Comparison of ENCODE assay signal across 28 mouse cellular contexts in genomic region chr6:37481147-37481546, GRCm38 (mm10). TPM values are rescaled to one million over a fixed set of nuclear protein-coding genes. Genes with fewer than 3 reads are reported as not detected.
DNase-seq lines count a peak whose midpoint lies in the region; ATAC-seq and TF ChIP-seq lines count a peak whose summit lies in the region.
"Had no signal": no experiment of that assay in that cellular context is flagged by ENCODE, and none has a peak within 500 bp of the region (broad histone marks: within the 10 kb centered on the region; RNA-seq: fewer than 3 reads in every experiment).

No protein-coding gene starts in this region.

- DNase-seq in liver, adult 2 months (ENCODE audit: extremely low read depth, low read depth, low spot score): peak; percentile 87
- DNase-seq in 416B (ENCODE audit: low read depth): peak; percentile 76
- peak; percentile 36 for DNase-seq in T-cell, adult 2 months (ENCODE audit: low spot score)
- DNase-seq in hindbrain, embryonic 14.5 days (ENCODE audit: low spot score): no peak
- DNase-seq in cerebellum, adult 2 months: no peak
- DNase-seq: adrenal gland, adult 8-10 months; adrenal gland, postnatal 36 days; cerebellum, adult 8-10 months; cerebellum, postnatal 14 days; embryo, embryonic 11 days; gastrocnemius, postnatal 36 days; heart, adult 2 months had no signal

- no peak overlapping the region for H3K27ac ChIP-seq in liver, adult 2 months (replicated peaks; ENCODE audit: insufficient read depth, low read depth, low read length)
- H3K27ac ChIP-seq in liver, embryonic 12.5 days: no peak overlapping the region
- H3K27ac ChIP-seq in hindbrain, embryonic 14.5 days: no peak overlapping the region
- H3K27ac ChIP-seq in cerebellum, adult 2 months (ENCODE audit: insufficient read depth, low read length): no peak overlapping the region
- H3K27ac ChIP-seq: embryonic facial prominence, embryonic 15.5 days; forebrain, embryonic 10.5 days; heart, adult 2 months; hindbrain, embryonic 10.5 days; hindbrain, embryonic 15.5 days had no signal

- H3K79me2 ChIP-seq in liver, adult 2 months (ENCODE audit: control insufficient read depth, insufficient read depth, low read length): no peaks in the 10 kb centered on the region

- H3K4me1 ChIP-seq in liver, adult 2 months (ENCODE audit: control insufficient read depth, insufficient read depth, low read length): peaks cover 9% of the 10 kb centered on the region; the same call in 1 of the 2 replicates
- peaks cover 15% of the 10 kb centered on the region; the same call in 1 of the 2 replicates for H3K4me1 ChIP-seq in liver, embryonic 12.5 days
- no peaks in the 10 kb centered on the region for H3K4me1 ChIP-seq in hindbrain, embryonic 14.5 days (replicated peaks; ENCODE audit: control insufficient read depth, insufficient read depth, low read length)
- H3K4me1 ChIP-seq in cerebellum, adult 2 months (ENCODE audit: control insufficient read depth, insufficient read depth, low read length): no peaks in the 10 kb centered on the region
- H3K4me1 ChIP-seq: embryonic facial prominence, embryonic 15.5 days; forebrain, embryonic 10.5 days; heart, embryonic 12.5 days; hindbrain, embryonic 10.5 days; hindbrain, embryonic 15.5 days had no signal

- ATAC-seq in liver, embryonic 12.5 days: no peak
- peak; percentile 52 for ATAC-seq in megakaryocyte, adult 5-6 weeks (ENCODE audit: poor library complexity, severe bottlenecking)
- ATAC-seq in hindbrain, embryonic 14.5 days (ENCODE audit: low FRiP score): no peak
- ATAC-seq in granulocyte monocyte progenitor cell, adult 5-6 weeks (replicated peaks; ENCODE audit: poor library complexity, severe bottlenecking): no peak
- ATAC-seq: forebrain, embryonic 14.5 days; Patski had no signal

- no peak for TF ChIP-seq CTCF in liver, adult 2 months (IDR thresholded peaks at IDR 0.05; ENCODE audit: low read depth, low read length)
- no peak for TF ChIP-seq CTCF in cerebellum, adult 2 months (IDR thresholded peaks at IDR 0.05; ENCODE audit: borderline replicate concordance, insufficient read depth, low read depth, low read length)

- H3K36me3 ChIP-seq in liver, adult 2 months (ENCODE audit: control insufficient read depth, insufficient read depth, low read length): no peaks in the 10 kb centered on the region
- H3K36me3 ChIP-seq in liver, embryonic 12.5 days: no peaks in the 10 kb centered on the region
- no peaks in the 10 kb centered on the region for H3K36me3 ChIP-seq in hindbrain, embryonic 14.5 days (replicated peaks; ENCODE audit: control insufficient read depth, insufficient read depth)
- H3K36me3 ChIP-seq: embryonic facial prominence, embryonic 15.5 days; forebrain, embryonic 10.5 days; heart, embryonic 12.5 days; hindbrain, embryonic 10.5 days; hindbrain, embryonic 15.5 days had no signal

- no peak overlapping the region for H3K9ac ChIP-seq in liver, adult 2 months (ENCODE audit: low read depth, low read length)
- no peak overlapping the region for H3K9ac ChIP-seq in liver, embryonic 12.5 days
- H3K9ac ChIP-seq in hindbrain, embryonic 14.5 days: no peak overlapping the region
- H3K9ac ChIP-seq: embryonic facial prominence, embryonic 15.5 days; heart, embryonic 12.5 days; hindbrain, embryonic 15.5 days had no signal

- H3K27me3 ChIP-seq in liver, adult 2 months (ENCODE audit: control insufficient read depth, insufficient read depth, low read length): no peaks in the 10 kb centered on the region
- H3K27me3 ChIP-seq in liver, embryonic 12.5 days (replicated peaks): no peaks in the 10 kb centered on the region
- H3K27me3 ChIP-seq in hindbrain, embryonic 14.5 days (ENCODE audit: control insufficient read depth, insufficient read depth, low read length): no peaks in the 10 kb centered on the region
- H3K27me3 ChIP-seq in cerebellum, adult 2 months (ENCODE audit: control insufficient read depth, insufficient read depth, low read length): no peaks in the 10 kb centered on the region
- H3K27me3 ChIP-seq: CH12.LX; embryonic facial prominence, embryonic 15.5 days; heart, embryonic 12.5 days; hindbrain, embryonic 15.5 days; Patski had no signal

- no peaks in the 10 kb centered on the region for H3K9me3 ChIP-seq in liver, embryonic 12.5 days (replicated peaks)
- no peaks in the 10 kb centered on the region for H3K9me3 ChIP-seq in hindbrain, embryonic 14.5 days (ENCODE audit: control insufficient read depth, low read length)
- H3K9me3 ChIP-seq: embryonic facial prominence, embryonic 15.5 days; forebrain, embryonic 10.5 days; heart, embryonic 12.5 days; hindbrain, embryonic 10.5 days; hindbrain, embryonic 15.5 days had no signal

- TF ChIP-seq POLR2A in liver, adult 2 months (IDR thresholded peaks at IDR 0.05; ENCODE audit: extremely low read depth, insufficient read depth, low read length): no peak
- TF ChIP-seq POLR2A in cerebellum, adult 2 months (IDR thresholded peaks at IDR 0.05; ENCODE audit: borderline replicate concordance, insufficient read depth, low read length): no peak

- no peak overlapping the region for H3K4me2 ChIP-seq in liver, embryonic 12.5 days
- H3K4me2 ChIP-seq in hindbrain, embryonic 14.5 days (replicated peaks): no peak overlapping the region
- H3K4me2 ChIP-seq: embryonic facial prominence, embryonic 15.5 days; heart, embryonic 12.5 days; hindbrain, embryonic 15.5 days had no signal

- 29% methylated on average over 3 of the region's 3 CpGs for WGBS in liver, adult 2 months
- WGBS in liver, embryonic 12.5 days (ENCODE audit: insufficient replicate concordance): 67% methylated on average over 3 of the region's 3 CpGs
- 92% methylated on average over 3 of the region's 3 CpGs for WGBS in hindbrain, embryonic 14.5 days
- WGBS in cerebellum, adult 2 months: 92% methylated on average over 3 of the region's 3 CpGs

- H3K4me3 ChIP-seq in liver, adult 2 months (ENCODE audit: insufficient read depth, low read depth, low read length): no peak overlapping the region
- H3K4me3 ChIP-seq in liver, embryonic 12.5 days: no peak overlapping the region
- H3K4me3 ChIP-seq in hindbrain, embryonic 14.5 days (replicated peaks; ENCODE audit: low read length): no peak overlapping the region
- no peak overlapping the region for H3K4me3 ChIP-seq in cerebellum, adult 2 months (replicated peaks; ENCODE audit: insufficient read depth, low read depth, low read length)
- H3K4me3 ChIP-seq: embryonic facial prominence, embryonic 15.5 days; erythroblast, embryonic 14.5 days; forebrain, embryonic 10.5 days; heart, adult 2 months; heart, embryonic 12.5 days; hindbrain, embryonic 10.5 days; hindbrain, embryonic 15.5 days had no signal

RNA-seq across cellular contexts. Expression of gene Creb3l2, which starts 39.2 kb away (rescaled TPM):
- 2.7 and 4.4 TPM in 2 replicates for total RNA-seq in liver, adult 2 months (2014; rRNA removed)
- 5.1 and 6.6 TPM in 2 replicates for polyA plus RNA-seq in liver, adult 2 months (2012; rRNA removed)
- 5.0 and 5.1 TPM in 2 replicates for polyA plus RNA-seq in liver, embryonic 12.5 days (2016; fragmentation: Nextera tagmentation; extraction: Ambion mirVana)
- 7.8 and 8.0 TPM in 2 replicates for total RNA-seq in megakaryocyte, adult 5-6 weeks (2015)
- 2.8 and 3.0 TPM in 2 replicates for total RNA-seq in megakaryocyte, adult 5-6 weeks (2017)
- polyA plus RNA-seq in hindbrain, embryonic 14.5 days (2014; fragmentation: Nextera tagmentation; extraction: Ambion mirVana): 5.0 and 5.5 TPM in 2 replicates
- 12.1 and 12.4 TPM in 2 replicates for total RNA-seq in granulocyte monocyte progenitor cell, adult 5-6 weeks (2014; fragmentation: Nextera tagmentation)
- total RNA-seq in granulocyte monocyte progenitor cell, adult 5-6 weeks (2017): 3.9 and 4.2 TPM in 2 replicates
- polyA plus RNA-seq in cerebellum, adult 2 months (2012; rRNA removed): 4.9 and 5.4 TPM in 2 replicates

RNA-seq across cellular contexts. Expression of gene Akr1d1, which starts 48.8 kb away (rescaled TPM):
- 234 and 301 TPM in 2 replicates for total RNA-seq in liver, adult 2 months (2014; rRNA removed)
- polyA plus RNA-seq in liver, adult 2 months (2012; rRNA removed): 73.2 and 89.2 TPM in 2 replicates
- 0.19 and 0.36 TPM in 2 replicates for polyA plus RNA-seq in liver, embryonic 12.5 days (2016; fragmentation: Nextera tagmentation; extraction: Ambion mirVana)
- total RNA-seq in megakaryocyte, adult 5-6 weeks (2015): not detected in 2 replicates
- total RNA-seq in megakaryocyte, adult 5-6 weeks (2017): not detected in 2 replicates
- not detected in 2 replicates for polyA plus RNA-seq in hindbrain, embryonic 14.5 days (2014; fragmentation: Nextera tagmentation; extraction: Ambion mirVana)
- not detected in 2 replicates for total RNA-seq in granulocyte monocyte progenitor cell, adult 5-6 weeks (2014; fragmentation: Nextera tagmentation)
- total RNA-seq in granulocyte monocyte progenitor cell, adult 5-6 weeks (2017): not detected in 2 replicates
- not detected in 2 replicates for polyA plus RNA-seq in cerebellum, adult 2 months (2012; rRNA removed)
- total RNA-seq: CH12.LX; common myeloid progenitor, adult 5-6 weeks; gastrocnemius, postnatal 36 days; heart, adult 2 months; heart, postnatal 25 days had no signal
- polyA plus RNA-seq: embryonic facial prominence, embryonic 11.5 days; erythroblast, embryonic 14.5 days; forebrain, embryonic 10.5 days; forebrain, embryonic 14.5 days; heart, adult 2 months; heart, embryonic 12.5 days; heart, embryonic 16.5 days; hindbrain, embryonic 10.5 days; hindbrain, embryonic 15.5 days; Patski had no signal

Comparison
In these comparisons a context has a peak if more than half of its experiments do, and no peak if none do; other contexts are left out.
1. RNA of gene Akr1d1, which starts 48.8 kb away (polyA plus RNA-seq): 73.2 to 89.2 TPM in liver, adult 2 months; 0.19 to 0.36 TPM in liver, embryonic 12.5 days, not detected in cerebellum, adult 2 months and not detected in hindbrain, embryonic 14.5 days; every median in the first group is over 10 times any median in the second.
2. DNase-seq: peak in liver, adult 2 months (single experiment), 416B (single experiment) and T-cell, adult 2 months (single experiment); none in hindbrain, embryonic 14.5 days (single experiment) and cerebellum, adult 2 months (0 of 2).